Mouse (Mus musculus) stomach, postnatal 0 days (tissue): ENCODE results near the gene Cyp2r1.

Experiments
- CTCF ChIP-seq: IDR thresholded peaks from 2 replicates; pipeline ENCODE4 v1.5.1; 2016; ENCODE audit warnings: antibody characterized with exemption, low read depth, mild to moderate bottlenecking, moderate library complexity
- EP300 ChIP-seq: optimal IDR thresholded peaks from 2 replicates; pipeline ENCODE3; 2016; ENCODE audit warnings: antibody characterized with exemption

GRCm38 (mm10) chr7:114577665-114578064 is 14.9 kb upstream of the Cyp2r1 start:
- TF ChIP-seq CTCF: no peak
- TF ChIP-seq EP300: no peak
